Mouse (Mus musculus): ENCODE measurements around the gene BC024978. TPM values are rescaled to one million over a fixed set of nuclear protein-coding genes. Genes with fewer than 3 reads are reported as not detected.

Gene BC024978
- polyA plus RNA-seq (2012; rRNA removed): 1.6 and 2.1 TPM in 2 replicates

DNA sequence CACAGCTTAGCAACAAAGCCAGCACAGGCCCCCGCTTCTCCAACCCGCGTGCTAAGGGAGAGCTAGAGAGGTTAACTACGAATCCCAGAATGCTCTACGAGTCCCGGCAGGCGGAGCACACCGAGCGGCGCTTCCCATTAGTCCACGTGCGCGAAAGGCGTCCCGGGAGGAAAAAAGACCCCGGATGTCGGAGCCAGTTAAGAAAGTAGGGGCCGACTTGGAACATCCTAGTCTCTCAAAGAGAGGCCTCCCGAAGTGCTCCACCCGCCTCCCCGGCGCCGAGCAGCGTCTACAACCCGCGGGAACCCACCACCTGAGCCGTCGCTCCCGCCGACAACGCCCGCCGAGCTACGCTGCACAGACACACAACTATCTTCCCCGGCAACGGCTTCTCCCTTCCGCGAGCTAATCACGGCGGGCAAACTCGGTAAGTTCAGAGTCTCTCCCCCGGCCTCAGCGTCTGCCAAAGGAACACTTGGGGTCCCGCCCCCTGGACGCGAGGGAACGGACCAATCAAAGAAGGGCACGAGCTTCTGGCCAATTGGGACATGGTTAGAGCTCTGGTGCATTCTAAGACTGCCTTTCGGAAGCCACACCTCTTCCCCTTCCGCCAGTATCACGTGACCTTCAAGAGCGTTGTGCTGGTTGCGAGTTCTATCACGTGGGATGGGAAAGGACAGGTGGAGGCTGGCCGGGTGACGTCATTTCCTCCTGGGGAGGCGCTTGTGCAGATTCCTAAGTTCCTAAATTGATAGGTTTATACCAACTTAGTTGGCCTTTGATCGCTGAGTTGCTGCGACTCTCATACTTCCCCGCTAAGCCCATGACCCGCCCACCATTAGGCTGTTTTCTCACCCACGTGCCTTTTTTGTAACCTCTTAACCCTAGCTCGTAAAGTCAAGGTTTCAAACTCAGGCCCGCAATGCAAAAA lies at the start of gene BC024978, which contains the start of gene Snrpa:
Gene BC024978, plus strand, starts transcription at position 101 of the 931 bp plus-strand sequence.
Gene Snrpa, minus strand, starts transcription at position 591 of the 931 bp plus-strand sequence.

DNA sequence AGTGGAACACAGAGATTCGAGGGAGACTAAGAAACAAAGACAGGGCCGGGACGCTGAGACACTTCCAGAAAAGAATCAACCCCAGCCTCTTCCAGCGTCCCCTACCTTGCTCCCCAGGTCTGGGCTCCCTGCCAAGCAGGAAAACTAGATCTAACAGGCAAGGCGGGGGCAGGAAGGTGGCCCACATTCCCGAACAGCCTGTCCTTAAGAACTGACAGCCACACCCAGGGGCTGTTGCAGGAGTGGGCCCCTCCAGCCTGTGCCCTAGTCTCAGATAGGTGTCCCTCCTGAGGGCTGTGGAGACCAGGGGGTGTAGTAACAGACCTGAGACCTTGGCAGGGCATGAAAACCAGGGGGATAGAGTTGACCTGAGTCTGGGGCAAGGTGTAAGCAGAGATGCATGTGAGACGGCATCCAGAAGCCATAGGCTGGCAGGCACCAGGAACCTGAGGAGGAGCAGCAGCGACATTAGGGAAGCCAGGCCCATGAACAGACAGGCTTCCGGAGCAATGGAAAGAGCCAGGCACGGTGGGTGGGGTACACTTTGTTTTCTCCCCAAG lies 42.3 kb upstream of the BC024978 start, which contains the start of gene Cyp2t4:
Gene Cyp2t4, plus strand, starts transcription at position 510 of the 560 bp plus-strand sequence.

DNA sequence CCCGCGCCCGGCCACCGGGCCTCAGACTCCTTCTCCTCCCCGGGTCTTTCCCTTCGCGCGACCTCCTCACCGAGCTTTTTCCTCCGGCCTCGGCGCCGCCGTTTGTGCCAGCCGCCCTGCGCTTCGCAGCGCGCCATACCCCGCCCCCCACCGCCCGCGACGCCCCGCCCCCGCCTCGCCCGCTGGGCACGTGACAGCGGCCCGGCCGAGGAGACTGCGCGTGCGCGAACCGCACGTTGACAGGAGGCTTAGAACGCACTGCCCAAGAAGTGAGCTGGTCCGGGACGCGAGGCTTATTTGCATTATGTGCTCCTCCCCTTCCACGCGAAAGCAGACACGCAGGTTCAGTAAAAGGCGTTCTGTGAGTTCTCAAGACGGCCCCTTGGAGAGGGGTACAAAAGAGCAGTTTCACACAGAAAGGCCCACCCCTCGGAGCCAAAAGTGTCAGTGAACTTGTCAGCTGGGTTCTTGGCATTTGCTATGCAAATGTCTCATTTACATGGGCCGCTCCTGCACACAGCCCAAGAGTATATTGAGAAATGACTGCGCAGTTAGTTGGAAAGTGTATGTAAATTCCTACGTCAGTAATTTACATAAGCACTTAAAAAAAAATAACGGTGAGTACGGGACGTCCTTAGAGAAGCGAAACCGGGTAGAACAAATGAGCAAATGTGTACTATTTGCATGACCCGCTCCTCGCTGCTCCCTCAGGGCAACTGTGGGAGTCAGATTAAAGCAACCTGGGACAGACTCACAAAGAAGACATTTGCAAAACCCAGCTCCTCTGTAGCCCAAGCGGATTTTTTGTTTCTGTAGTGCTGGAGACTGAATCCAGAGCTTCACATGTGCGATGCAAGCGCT lies 28.7 kb upstream of the BC024978 start, which contains the start of gene Egln2:
Gene Egln2, minus strand, starts transcription at position 189 of the 861 bp plus-strand sequence.

DNA sequence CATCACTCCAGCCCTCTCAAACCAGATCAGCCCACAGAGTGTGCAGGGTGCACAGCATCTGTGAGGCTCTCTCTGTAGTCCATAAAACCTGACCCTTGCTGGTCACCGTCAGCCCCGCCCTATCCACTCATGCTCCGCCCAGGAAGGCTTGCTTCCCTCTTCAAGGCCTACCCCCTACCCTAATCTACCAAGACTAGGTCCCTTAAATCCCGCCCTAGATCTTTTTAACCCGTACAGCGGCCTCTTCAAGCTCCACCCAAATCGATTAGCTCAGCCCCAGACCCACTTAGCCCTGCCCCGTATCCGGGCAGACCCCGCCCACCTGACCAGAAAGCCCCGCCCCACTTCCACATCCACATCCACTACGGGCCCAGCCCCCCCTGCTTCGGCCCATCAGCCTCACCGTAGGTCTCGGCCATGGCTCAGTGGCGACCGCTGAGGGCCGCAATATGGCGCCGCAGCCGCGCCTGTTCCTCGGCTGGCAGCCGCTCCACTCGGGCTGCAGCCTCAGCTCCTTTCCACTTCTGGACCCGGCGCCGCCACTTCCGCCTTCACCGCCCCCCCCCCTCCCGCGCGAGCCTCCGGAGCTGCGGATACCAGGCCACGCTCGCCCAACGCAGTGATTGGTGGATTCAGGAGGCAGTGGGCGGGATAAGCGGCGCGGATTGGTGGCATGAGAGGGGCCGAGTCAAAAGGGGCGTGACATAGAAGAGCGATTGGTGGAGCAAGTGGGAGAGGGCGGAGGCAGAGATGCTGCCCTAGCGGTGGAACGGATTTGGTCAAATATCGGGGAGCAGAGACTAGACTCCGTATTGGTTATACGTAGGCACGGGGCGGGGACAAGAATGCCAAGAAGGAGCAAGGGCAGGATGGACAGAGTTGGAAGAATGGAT lies 17.0 kb upstream of the BC024978 start, which contains the start of gene Rab4b:
Gene Rab4b, minus strand, starts transcription at position 573 of the 893 bp plus-strand sequence.

DNA sequence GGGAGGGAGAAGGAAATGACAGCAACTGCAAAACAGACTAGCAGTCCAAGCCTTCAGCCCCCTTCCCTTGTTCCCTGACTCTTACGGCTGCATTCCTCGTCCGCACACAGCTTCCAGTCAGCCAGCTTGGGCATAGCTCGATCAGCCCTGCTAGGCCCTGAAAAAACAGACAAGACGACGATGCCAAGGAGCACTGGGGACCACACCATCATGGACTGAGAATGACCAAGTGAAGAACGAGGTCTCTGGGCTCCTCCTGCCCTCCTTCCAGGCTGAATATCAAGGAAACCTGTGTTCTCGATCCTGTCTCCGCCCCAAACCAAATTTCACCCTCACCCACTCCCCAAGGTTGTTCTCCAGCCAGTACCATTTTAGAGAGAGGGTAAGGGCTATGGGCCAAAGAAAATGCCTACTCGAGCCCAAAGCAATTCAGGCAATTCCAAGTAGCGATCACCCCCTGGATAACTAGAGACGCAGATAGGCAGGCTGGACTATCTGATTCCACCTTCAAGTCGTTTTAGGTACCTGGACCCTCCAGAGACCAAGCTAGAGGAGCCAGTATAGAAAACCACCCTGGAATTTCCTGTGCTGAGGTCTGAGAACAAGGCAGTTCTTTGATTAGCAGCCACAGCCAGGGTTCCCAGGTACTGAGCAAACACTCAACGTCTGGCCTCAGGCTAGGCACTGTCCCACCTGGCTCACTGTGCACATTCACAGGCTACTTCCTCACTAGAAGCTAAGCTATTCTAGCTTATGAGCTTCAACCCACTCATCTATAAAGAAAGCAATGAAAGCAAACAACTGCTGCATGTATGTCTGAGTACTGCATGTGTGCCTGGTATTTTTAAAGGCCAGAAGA lies 14.5 kb upstream of the BC024978 start, which contains the start of the genes Gm21983 and Mia:
Gene Gm21983, minus strand, starts transcription at position 250 of the 859 bp plus-strand sequence.
Gene Mia, minus strand, starts transcription at position 321 of the 859 bp plus-strand sequence.

DNA sequence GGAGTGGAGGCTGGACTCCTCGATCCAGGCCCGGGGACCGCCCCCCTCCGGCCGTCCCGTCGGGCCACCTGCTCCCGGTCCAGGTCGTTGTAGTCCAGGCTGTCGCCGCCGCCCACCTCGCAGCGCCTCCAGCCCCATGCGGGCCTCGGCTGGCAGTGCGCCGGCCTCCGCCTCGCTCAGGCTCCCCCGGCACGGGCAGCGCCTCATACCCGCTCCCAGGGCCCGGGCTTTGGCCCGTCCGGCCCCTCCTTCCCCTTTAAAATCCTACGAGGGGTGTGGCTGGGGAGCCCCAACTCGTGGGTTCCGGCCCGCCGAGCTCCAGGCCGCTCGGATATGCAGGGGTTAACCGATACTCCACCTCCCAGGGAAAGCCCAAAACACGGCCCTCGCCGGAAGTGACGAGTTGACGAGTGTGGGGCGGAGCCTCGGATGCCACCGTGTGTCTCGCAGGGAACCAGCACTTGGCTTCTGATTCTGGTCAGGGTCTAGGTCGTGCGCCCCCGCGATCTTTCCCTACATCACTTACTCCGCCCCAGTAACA lies 32.8 kb downstream of the BC024978 start, which contains the start of gene Itpkc:
Gene Itpkc, minus strand, starts transcription at position 381 of the 541 bp plus-strand sequence.

DNA sequence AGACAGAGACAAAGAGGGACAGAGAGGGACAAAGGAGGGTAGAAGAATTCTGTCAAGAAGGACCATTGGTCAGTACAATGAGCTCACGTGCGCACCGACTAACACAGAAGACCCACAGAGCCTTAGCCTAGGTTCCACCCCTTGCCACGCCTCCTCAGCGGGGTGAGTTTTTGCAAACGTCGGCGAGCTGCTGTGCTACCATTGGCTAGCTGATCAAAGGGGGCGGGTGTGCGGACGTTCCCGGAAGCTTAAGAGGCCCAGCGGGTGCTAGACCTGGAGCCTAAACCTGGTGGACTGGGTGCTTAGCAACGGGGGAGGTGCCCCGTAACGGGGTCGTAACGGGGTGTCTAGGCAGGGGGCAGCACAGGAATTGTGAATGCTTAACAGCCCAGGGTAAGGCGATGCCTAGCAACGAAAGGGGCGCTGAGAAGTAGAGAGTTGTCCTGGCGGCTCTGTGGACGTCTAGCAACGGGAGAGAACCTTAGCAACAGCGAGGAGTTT lies 37.2 kb downstream of the BC024978 start, which contains the start of gene Coq8b:
Gene Coq8b, plus strand, starts transcription at position 243 of the 501 bp plus-strand sequence.

DNA sequence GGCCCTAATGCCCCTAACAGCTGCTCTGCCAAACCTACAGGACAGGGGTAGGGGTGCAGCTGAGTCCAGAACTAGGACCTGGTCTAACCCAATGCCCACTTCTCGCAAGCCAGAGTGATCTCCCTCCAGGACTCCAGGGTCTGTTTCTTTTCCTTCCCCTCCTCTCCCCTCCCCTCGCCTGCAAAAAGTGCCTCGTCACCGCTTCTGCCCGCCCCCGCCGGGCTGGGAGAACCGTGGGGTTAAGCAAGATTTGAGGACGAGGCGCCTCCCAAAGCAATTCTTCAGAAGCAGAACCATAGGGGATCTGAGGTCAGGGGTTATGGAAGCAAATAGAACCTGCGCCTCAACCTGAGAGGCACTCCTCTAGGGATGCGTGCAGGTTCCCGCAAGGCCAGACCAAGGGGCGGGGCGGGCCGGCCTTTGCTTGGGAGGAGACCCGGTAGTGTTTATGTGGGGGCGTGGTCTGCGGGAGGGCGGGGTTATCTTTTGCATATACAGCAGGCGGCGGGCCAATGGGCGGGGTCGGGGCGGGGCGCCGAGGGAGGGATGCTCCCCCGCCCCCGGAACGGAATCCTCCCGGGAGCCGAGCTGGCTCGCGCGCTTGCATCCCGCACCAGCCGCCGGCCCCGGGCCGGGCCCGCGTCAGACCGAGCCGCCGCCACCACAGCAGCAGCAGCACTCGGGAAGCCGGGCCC lies 62.8 kb downstream of the BC024978 start, which contains the start of gene Numbl:
Gene Numbl, plus strand, starts transcription at position 229 of the 695 bp plus-strand sequence.

Other genes with a start within 250 kb of the BC024978 start
- 1.6 and 2.0 TPM in 2 replicates for gene Cyp2a12, start 166.7 kb upstream of the BC024978 start, polyA plus RNA-seq (2012; rRNA removed)
- gene Cyp2f2, start 75.9 kb upstream of the BC024978 start, polyA plus RNA-seq (2012; rRNA removed): 0.06 and 0.10 TPM in 2 replicates
- gene Cyp2t4, start 42.1 kb upstream of the BC024978 start, polyA plus RNA-seq (2012; rRNA removed): not detected in 2 replicates
- gene Egln2, start 29.0 kb upstream of the BC024978 start, polyA plus RNA-seq (2012; rRNA removed): 20.7 and 22.5 TPM in 2 replicates
- 14.7 and 15.5 TPM in 2 replicates for gene Rab4b, start 16.9 kb upstream of the BC024978 start, polyA plus RNA-seq (2012; rRNA removed)
- 0.08 TPM in 1 of 2 replicates, not detected in the other for gene Gm21983, start 14.7 kb upstream of the BC024978 start, polyA plus RNA-seq (2012; rRNA removed)
- gene Mia, start 14.6 kb upstream of the BC024978 start, polyA plus RNA-seq (2012; rRNA removed): 0.12 and 0.54 TPM in 2 replicates
- 95.8 and 103 TPM in 2 replicates for gene Snrpa, start 490 bp downstream of the BC024978 start, polyA plus RNA-seq (2012; rRNA removed)
- gene Itpkc, start 32.9 kb downstream of the BC024978 start, polyA plus RNA-seq (2012; rRNA removed): 1.8 and 2.1 TPM in 2 replicates
- 8.3 and 9.1 TPM in 2 replicates for gene Coq8b, start 37.2 kb downstream of the BC024978 start, polyA plus RNA-seq (2012; rRNA removed)
- 1.4 and 2.1 TPM in 2 replicates for gene Numbl, start 62.7 kb downstream of the BC024978 start, polyA plus RNA-seq (2012; rRNA removed)
- gene Ltbp4, start 141.9 kb downstream of the BC024978 start, polyA plus RNA-seq (2012; rRNA removed): 4.1 and 4.5 TPM in 2 replicates
- gene Shkbp1, start 160.2 kb downstream of the BC024978 start, polyA plus RNA-seq (2012; rRNA removed): 16.5 and 19.7 TPM in 2 replicates
- 0.16 TPM in 1 of 2 replicates, not detected in the other for gene Gm20479, start 161.6 kb downstream of the BC024978 start, polyA plus RNA-seq (2012; rRNA removed)